In the genomic region with DNA sequence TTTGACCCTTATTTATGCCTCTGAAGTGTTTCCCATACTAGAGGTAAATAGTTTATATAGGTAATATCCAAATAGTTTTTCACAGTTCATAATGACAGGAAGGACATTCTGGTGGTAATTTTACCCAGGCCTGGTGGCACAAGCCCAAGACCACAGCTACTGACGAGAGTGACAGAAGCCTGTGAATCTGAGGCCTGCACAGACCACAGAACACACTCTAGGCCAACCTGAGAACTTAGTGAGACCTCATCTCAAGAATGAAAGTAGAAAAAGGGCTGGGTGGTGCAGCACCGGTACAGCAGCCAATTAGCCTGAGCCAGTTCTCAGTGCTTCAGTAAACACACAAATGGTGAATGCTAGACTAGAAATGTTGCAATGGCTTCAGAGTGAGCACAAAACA, we compare ENCODE assay signal across 12 mouse cellular contexts.
"Had no signal": no experiment of that assay in that cellular context is flagged by ENCODE, and none has a peak within 500 bp of the region (broad histone marks: within the 10 kb centered on the region; RNA-seq: fewer than 3 reads in every experiment).

No protein-coding gene starts in this region.

- DNase-seq: retina, postnatal 1 day; right cerebral cortex, adult 18-20 months; right cerebral cortex, postnatal 14 days; right cerebral cortex, postnatal 25 days; right cerebral cortex, postnatal 4 days; spleen, adult 18-20 months; thymus, adult 18-20 months; thymus, adult 2 months; thymus, postnatal 14 days; thymus, postnatal 25 days; thymus, postnatal 36 days; thymus, postnatal 4 days had no signal
